Mouse (Mus musculus): Measurements from ENCODE around the gene Ces2h. TPM values are rescaled to one million over a fixed set of nuclear protein-coding genes. Genes with fewer than 3 reads are reported as not detected.
"Not testable (repeated sequence)": the region's sequence is repeated elsewhere in the genome, so short reads cannot be mapped to it uniquely, and the experiment has no call there.

Ces2h gene
- polyA plus RNA-seq, 1 experiment, result not detected

GRCm38 (mm10) chr8:105060056-105060455 is 59.4 kb downstream of the Ces2h start:
- H3K27me3 ChIP-seq (ENCODE audit: control insufficient read depth, insufficient read depth, insufficient read length), result no peaks in the 10 kb centered on the region
- no peak overlapping the region for H3K4me3 ChIP-seq (ENCODE audit: insufficient read depth, poor library complexity, severe bottlenecking)
- no peak overlapping the region for H3ac ChIP-seq (ENCODE audit: control insufficient read depth, insufficient read length, low read depth)
- TF ChIP-seq CEBPB (IDR thresholded peaks at IDR 0.05; ENCODE audit: low read depth) (no peak), FOSL1 (IDR thresholded peaks at IDR 0.05; ENCODE audit: insufficient read depth, low read length, poor library complexity, severe bottlenecking) (no peak), MYOG (IDR thresholded peaks at IDR 0.05; ENCODE audit: control insufficient read depth, extremely low read depth, insufficient read length) (no peak), CTCF (IDR thresholded peaks at IDR 0.05; ENCODE audit: control insufficient read depth, insufficient read depth, insufficient read length) (no peak), USF1 (IDR thresholded peaks at IDR 0.05; ENCODE audit: low read depth) (no peak), MYOD1 (IDR thresholded peaks at IDR 0.05; ENCODE audit: control insufficient read depth, insufficient read length, low read depth) (no peak), MAX (IDR thresholded peaks at IDR 0.05) (no peak)
- H3K36me3 ChIP-seq (ENCODE audit: control insufficient read depth, insufficient read depth), result no peaks in the 10 kb centered on the region
- no peaks in the 10 kb centered on the region for H3K79me3 ChIP-seq (ENCODE audit: low read depth)
- no peaks in the 10 kb centered on the region for H3K79me2 ChIP-seq (ENCODE audit: control insufficient read depth, insufficient read depth)

- Histone ChIP-seq H3K79me3 (ENCODE audit: low read depth) (no peaks in the 10 kb centered on the region), H3K79me2 (ENCODE audit: control insufficient read depth, insufficient read depth) (no peaks in the 10 kb centered on the region), H3ac (ENCODE audit: control insufficient read depth, insufficient read length, low read depth) (no peak overlapping the region), H3K36me3 (ENCODE audit: control insufficient read depth, insufficient read depth) (no peaks in the 10 kb centered on the region), H3K4me3 (ENCODE audit: insufficient read depth, poor library complexity, severe bottlenecking) (no peak overlapping the region), H3K27me3 (ENCODE audit: control insufficient read depth, insufficient read depth, insufficient read length) (peaks cover 4% of the 10 kb centered on the region)
- no peak for TF ChIP-seq CEBPB (IDR thresholded peaks at IDR 0.05; ENCODE audit: low read depth)
- no peak for TF ChIP-seq MYOG (IDR thresholded peaks at IDR 0.05; ENCODE audit: control insufficient read depth, extremely low read depth, insufficient read length)
- peak; percentile 25 for TF ChIP-seq CTCF (IDR thresholded peaks at IDR 0.05; ENCODE audit: control insufficient read depth, insufficient read depth, insufficient read length)
- TF ChIP-seq MYOD1 (IDR thresholded peaks at IDR 0.05; ENCODE audit: control insufficient read depth, insufficient read length, low read depth), result no peak
- TF ChIP-seq USF1 (IDR thresholded peaks at IDR 0.05; ENCODE audit: low read depth), result no peak
- TF ChIP-seq FOSL1 (IDR thresholded peaks at IDR 0.05; ENCODE audit: insufficient read depth, low read length, poor library complexity, severe bottlenecking), result no peak
- TF ChIP-seq MAX (IDR thresholded peaks at IDR 0.05), result peak; percentile 36
Measured at GRCm38 (mm10) chr8:105066761-105067160, 66.1 kb downstream of the Ces2h start.

GRCm38 (mm10) chr8:105067905-105068304 is 67.3 kb downstream of the Ces2h start:
- not testable (repeated sequence) for H3K79me3 ChIP-seq (ENCODE audit: low read depth); H3ac ChIP-seq (ENCODE audit: control insufficient read depth, insufficient read length, low read depth); H3K4me3 ChIP-seq (ENCODE audit: insufficient read depth, poor library complexity, severe bottlenecking); H3K79me2 ChIP-seq (ENCODE audit: control insufficient read depth, insufficient read depth); H3K27me3 ChIP-seq (ENCODE audit: control insufficient read depth, insufficient read depth, insufficient read length); H3K36me3 ChIP-seq (ENCODE audit: control insufficient read depth, insufficient read depth)

GRCm38 (mm10) chr8:105068971-105069370 is 68.3 kb downstream of the Ces2h start:
- Histone ChIP-seq H3K79me2 (ENCODE audit: control insufficient read depth, insufficient read depth) (no peaks in the 10 kb centered on the region), H3ac (ENCODE audit: control insufficient read depth, insufficient read length, low read depth) (no peak overlapping the region), H3K36me3 (ENCODE audit: control insufficient read depth, insufficient read depth) (no peaks in the 10 kb centered on the region), H3K79me3 (ENCODE audit: low read depth) (no peaks in the 10 kb centered on the region), H3K27me3 (ENCODE audit: control insufficient read depth, insufficient read depth, insufficient read length) (peaks cover 4% of the 10 kb centered on the region), H3K4me3 (ENCODE audit: insufficient read depth, poor library complexity, severe bottlenecking) (no peak overlapping the region)
- TF ChIP-seq MYOD1 (IDR thresholded peaks at IDR 0.05; ENCODE audit: control insufficient read depth, insufficient read length, low read depth), result no peak
- TF ChIP-seq USF1 (IDR thresholded peaks at IDR 0.05; ENCODE audit: low read depth), result no peak
- no peak for TF ChIP-seq CEBPB (IDR thresholded peaks at IDR 0.05; ENCODE audit: low read depth)
- no peak for TF ChIP-seq FOSL1 (IDR thresholded peaks at IDR 0.05; ENCODE audit: insufficient read depth, low read length, poor library complexity, severe bottlenecking)
- TF ChIP-seq MAX (IDR thresholded peaks at IDR 0.05), result no peak

Other genes with a start within 250 kb of the Ces2h start
- not detected for gene Ces2b, start 169.3 kb upstream of the Ces2h start, polyA plus RNA-seq (2012; fragmentation: generic; extraction: Trizol)
- not detected for gene Ces2c, start 153.8 kb upstream of the Ces2h start, polyA plus RNA-seq (2012; fragmentation: generic; extraction: Trizol)
- gene Ces2e, start 74.6 kb upstream of the Ces2h start, polyA plus RNA-seq (2012; fragmentation: generic; extraction: Trizol), result 0.08 TPM
- gene Ces2f, start 53.5 kb upstream of the Ces2h start, polyA plus RNA-seq (2012; fragmentation: generic; extraction: Trizol), result 0.01 TPM
- 0.08 TPM for gene Ces2g, start 39.1 kb upstream of the Ces2h start, polyA plus RNA-seq (2012; fragmentation: generic; extraction: Trizol)
- not detected for gene Ces3a, start 47.7 kb downstream of the Ces2h start, polyA plus RNA-seq (2012; fragmentation: generic; extraction: Trizol)
- gene Ces3b, start 82.9 kb downstream of the Ces2h start, polyA plus RNA-seq (2012; fragmentation: generic; extraction: Trizol), result not detected
- not detected for gene Ces4a, start 130.9 kb downstream of the Ces2h start, polyA plus RNA-seq (2012; fragmentation: generic; extraction: Trizol)
- 39.9 TPM for gene Cbfb, start 169.8 kb downstream of the Ces2h start, polyA plus RNA-seq (2012; fragmentation: generic; extraction: Trizol)
- gene D230025D16Rik, start 224.3 kb downstream of the Ces2h start, polyA plus RNA-seq (2012; fragmentation: generic; extraction: Trizol), result 11.4 TPM

All from C2C12 (cell line).